Mouse (Mus musculus) embryonic facial prominence, embryonic 10.5 days (tissue): ENCODE results near the gene Slc36a4. TPM values are rescaled to one million over a fixed set of nuclear protein-coding genes. Genes with fewer than 3 reads are reported as not detected.

Experiments
- DNase-seq: peaks from one replicate; pipeline ENCODE4 v3.0.0-alpha.2; 2017; ENCODE audit warnings: low spot score
- H3K27ac ChIP-seq: fragments of 300-500 bp; sonication (generic); replicated peaks from 2 replicates; pipeline ENCODE4 v1.5.1; 2016; ENCODE audit warnings: mild to moderate bottlenecking
- H3K27me3 ChIP-seq: fragments of 300-500 bp; sonication (generic); replicated peaks from 2 replicates; pipeline ENCODE4 v1.6.1; 2016; ENCODE audit warnings: low read depth, mild to moderate bottlenecking; ENCODE audit not compliant: poor library complexity, severe bottlenecking
- H3K36me3 ChIP-seq: fragments of 300-500 bp; sonication (generic); replicated peaks from 2 replicates; pipeline ENCODE4 v1.6.1; 2016; ENCODE audit warnings: mild to moderate bottlenecking, moderate library complexity
- H3K4me1 ChIP-seq: fragments of 300-500 bp; sonication (generic); 2 replicates; pipeline ENCODE4 v1.6.1; 2016
- H3K4me3 ChIP-seq: fragments of 300-500 bp; sonication (generic); 2 replicates; pipeline ENCODE4 v1.5.1; 2016; ENCODE audit warnings: mild to moderate bottlenecking, moderate library complexity
- H3K9me3 ChIP-seq: fragments of 300-500 bp; sonication (generic); 2 replicates; pipeline ENCODE4 v1.6.1; 2016; ENCODE audit warnings: mild to moderate bottlenecking
- WGBS: fragments of 180-500 bp; shearing (Covaris S2); methylation state at CpG from one replicate; pipeline ENCODE4 v1.1.7; 2016; 5-methylcytosine and 5-hydroxymethylcytosine counted together
- polyA plus RNA-seq: library from polyadenylated mRNA; unstranded; fragments of >200 nt; fragmentation: Nextera tagmentation; extraction: Ambion mirVana; gene quantifications from 2 replicates; pipeline ENCODE4 v1.2.1, GENCODE M21; 2016

Slc36a4 gene
- 10.7 and 11.5 TPM in 2 replicates for polyA plus RNA-seq

DNA sequence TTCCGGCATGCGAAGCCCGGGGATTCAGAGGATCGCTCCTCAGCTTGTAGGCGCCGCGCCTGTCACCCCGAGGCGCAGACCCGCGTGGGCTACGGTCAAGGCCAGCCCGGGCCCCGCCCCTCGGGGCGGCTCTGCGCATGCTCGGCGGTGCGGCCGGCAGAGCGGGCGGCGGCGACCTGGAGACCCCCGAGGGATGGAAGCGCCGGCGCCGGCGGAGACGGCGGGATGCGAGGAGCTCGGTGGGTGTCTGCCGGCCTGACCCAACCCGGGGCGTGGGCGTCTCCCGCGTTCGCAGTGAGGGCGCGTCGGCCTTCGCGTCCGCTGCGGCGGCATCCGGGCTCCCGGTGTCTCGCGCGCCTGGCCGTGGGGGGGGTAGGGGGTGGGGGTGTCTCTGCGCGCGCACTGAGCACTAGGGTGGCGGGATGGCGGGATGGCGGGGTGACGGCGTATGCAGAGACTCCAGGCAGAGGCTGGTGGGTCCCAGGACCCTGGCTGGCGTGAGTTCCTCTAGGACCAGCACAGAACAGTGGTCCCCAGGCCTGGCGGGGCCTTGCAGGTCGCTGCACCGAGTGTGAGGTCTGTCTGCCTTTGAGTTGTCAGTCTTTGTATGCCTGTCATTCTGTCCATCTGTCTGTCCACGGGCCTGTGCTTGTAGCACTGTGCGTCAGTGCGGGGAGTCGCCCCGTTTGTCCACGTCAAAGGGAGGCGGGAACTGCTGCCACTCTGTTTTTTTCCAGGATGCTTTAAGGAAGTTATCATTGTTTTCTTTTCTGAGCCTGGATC is at the start of gene Slc36a4:
Slc36a4 (plus strand) TSS at position 140 of the 783 bp plus-strand sequence.
- H3K9me3 ChIP-seq, result no peaks in the 10 kb centered on the region
- peaks cover 17% of the 10 kb centered on the region for H3K27me3 ChIP-seq
- DNase-seq, result peak; percentile 84
- H3K27ac ChIP-seq, result peak within 1 kb of the TSS; percentile 92
- peaks cover 17% of the 10 kb centered on the region for H3K4me1 ChIP-seq
- under 1% methylated on average over 75 of the region's 75 CpGs for WGBS
- H3K4me3 ChIP-seq, result peak within 1 kb of the TSS; percentile 82
- H3K36me3 ChIP-seq, result no peaks in the 10 kb centered on the region

DNA sequence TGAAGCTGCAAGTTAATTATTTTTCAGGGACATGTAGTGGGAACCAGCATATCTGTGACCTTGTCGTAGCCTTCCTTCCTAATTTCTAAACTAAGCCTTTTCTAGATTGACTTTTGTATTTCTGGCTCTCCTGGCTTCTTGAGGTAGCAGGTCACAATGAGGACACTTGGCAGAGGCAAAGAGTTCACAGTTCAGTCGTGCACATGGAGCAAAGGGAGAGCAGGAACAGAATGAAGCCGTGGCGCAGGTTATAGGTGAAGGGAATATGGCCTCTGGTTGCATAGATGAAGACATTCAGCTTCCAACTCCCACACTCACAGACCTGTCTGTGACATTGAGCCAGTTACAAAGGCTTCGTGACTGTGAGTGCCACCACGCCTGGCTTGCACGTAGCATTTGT is 44.9 kb upstream of the Slc36a4 start:
- 88% methylated on average over 7 of the region's 7 CpGs for WGBS
- Histone ChIP-seq H3K4me3 (no peak overlapping the region), H3K27ac (no peak overlapping the region), H3K4me1 (no peaks in the 10 kb centered on the region), H3K36me3 (no peaks in the 10 kb centered on the region), H3K27me3 (no peaks in the 10 kb centered on the region), H3K9me3 (no peaks in the 10 kb centered on the region)
- no peak for DNase-seq

DNA sequence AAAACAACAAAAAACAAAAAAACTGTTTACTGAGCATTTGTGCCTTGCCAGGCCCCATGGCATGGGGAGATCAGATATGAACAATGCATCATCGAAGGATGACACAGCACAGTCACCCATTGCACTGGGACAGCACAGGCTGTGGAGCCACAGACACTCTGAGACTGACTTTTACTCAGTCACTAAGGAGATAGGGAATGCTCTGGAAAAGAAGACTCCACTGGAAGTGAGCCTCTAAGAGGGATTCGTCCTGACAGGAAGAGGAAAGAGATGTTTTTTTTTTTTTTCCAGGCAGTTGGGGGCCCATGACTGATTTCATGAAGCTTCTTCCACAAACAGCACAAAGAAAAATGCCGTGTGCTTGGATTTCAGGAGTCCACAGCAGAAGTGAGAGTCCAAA is 40.1 kb upstream of the Slc36a4 start:
- no peak for DNase-seq
- H3K27me3 ChIP-seq, result no peaks in the 10 kb centered on the region
- H3K27ac ChIP-seq, result no peak overlapping the region
- H3K4me1 ChIP-seq, result no peaks in the 10 kb centered on the region
- WGBS, result 71% methylated on average over 3 of the region's 3 CpGs
- H3K4me3 ChIP-seq, result no peak overlapping the region
- H3K9me3 ChIP-seq, result no peaks in the 10 kb centered on the region
- no peaks in the 10 kb centered on the region for H3K36me3 ChIP-seq

DNA sequence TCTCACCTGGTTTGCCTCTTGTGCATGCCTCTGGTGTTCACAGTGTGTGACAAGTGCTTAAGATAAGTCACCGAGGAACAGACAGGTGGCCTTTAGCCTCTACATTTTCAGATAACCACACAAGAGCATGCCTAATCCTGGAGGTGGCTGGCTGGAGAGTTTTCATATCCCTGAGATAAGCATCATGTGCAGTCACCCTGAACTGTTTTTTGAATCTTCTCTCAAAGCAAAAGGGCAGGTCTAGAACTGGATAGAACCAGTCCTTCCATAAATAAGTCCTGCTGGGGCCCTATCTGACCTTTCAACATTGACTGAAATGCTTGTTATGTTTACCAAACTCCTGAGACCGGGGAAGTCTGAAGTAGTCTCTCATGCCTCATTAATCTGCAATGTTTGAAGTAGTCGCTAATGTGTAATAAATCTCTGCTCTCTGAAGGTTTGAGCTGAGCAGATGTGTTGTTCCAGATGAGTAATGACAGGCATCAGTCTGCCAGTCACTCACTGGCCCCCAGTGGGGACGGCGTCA is 39.5 kb upstream of the Slc36a4 start:
- no peak overlapping the region for H3K27ac ChIP-seq
- no peak for DNase-seq
- H3K4me1 ChIP-seq, result no peaks in the 10 kb centered on the region
- no peak overlapping the region for H3K4me3 ChIP-seq
- no peaks in the 10 kb centered on the region for H3K9me3 ChIP-seq
- WGBS, result 52% methylated on average over 5 of the region's 5 CpGs
- H3K36me3 ChIP-seq, result no peaks in the 10 kb centered on the region
- H3K27me3 ChIP-seq, result no peaks in the 10 kb centered on the region

DNA sequence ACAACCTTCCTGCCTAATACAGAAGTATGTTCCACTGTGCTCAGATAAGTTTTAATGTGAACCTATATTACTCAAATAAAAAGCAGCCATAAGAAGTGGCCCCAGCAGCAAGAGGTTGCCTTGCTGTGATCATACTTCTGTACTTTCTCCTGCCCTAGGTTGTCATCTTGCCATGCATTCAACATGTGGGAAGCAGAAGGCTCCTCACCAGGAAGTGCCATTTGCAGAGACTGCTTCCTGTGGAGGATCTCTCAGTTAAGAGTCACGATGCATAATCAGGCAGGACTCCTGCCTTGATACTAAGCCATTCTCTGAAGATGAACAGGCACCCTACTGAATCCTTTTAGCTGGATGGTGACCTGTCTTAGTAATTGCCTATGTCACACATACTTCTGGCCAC is 37.3 kb upstream of the Slc36a4 start:
- H3K4me3 ChIP-seq, result no peak overlapping the region
- no peak overlapping the region for H3K27ac ChIP-seq
- no peak for DNase-seq
- 47% methylated on average over 1 of the region's 1 CpGs for WGBS
- H3K4me1 ChIP-seq, result no peaks in the 10 kb centered on the region
- H3K9me3 ChIP-seq, result no peaks in the 10 kb centered on the region
- H3K27me3 ChIP-seq, result no peaks in the 10 kb centered on the region
- H3K36me3 ChIP-seq, result no peaks in the 10 kb centered on the region

DNA sequence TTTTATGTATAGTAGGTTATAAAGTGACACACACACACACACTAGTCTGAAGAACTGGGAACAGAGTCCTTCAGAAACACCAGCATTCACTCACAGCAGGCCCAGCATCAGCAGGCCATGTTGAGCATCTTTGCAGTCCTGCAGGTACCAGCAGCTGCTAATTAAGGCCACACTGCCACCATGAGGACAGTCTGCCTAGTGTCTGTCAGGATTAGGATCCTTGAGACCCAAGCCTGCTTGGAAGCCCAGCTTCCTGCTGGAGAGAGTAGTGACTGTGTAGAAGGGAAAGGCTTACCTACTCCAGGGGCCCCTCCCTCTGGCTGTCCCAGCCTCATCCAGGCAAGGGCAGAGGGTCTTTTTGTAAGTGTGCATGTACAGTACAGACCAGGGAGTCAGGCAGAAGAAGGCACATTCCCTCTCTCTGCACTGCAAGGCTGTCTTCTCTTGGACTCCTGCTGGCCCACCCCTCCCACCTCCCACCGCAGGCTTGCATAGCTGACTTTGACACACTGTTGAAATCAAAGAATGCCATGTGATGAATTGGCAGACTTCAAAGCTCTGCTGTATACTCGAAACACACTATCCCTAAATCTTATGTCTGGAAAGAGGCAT is 27.6 kb upstream of the Slc36a4 start:
- Histone ChIP-seq H3K27ac (no peak overlapping the region; the same call in 1 of the 2 replicates), H3K9me3 (no peaks in the 10 kb centered on the region), H3K4me1 (no peaks in the 10 kb centered on the region), H3K36me3 (no peaks in the 10 kb centered on the region), H3K4me3 (no peak overlapping the region), H3K27me3 (no peaks in the 10 kb centered on the region)
- WGBS, result 59% methylated on average over 2 of the region's 2 CpGs
- DNase-seq, result peak; percentile 69

DNA sequence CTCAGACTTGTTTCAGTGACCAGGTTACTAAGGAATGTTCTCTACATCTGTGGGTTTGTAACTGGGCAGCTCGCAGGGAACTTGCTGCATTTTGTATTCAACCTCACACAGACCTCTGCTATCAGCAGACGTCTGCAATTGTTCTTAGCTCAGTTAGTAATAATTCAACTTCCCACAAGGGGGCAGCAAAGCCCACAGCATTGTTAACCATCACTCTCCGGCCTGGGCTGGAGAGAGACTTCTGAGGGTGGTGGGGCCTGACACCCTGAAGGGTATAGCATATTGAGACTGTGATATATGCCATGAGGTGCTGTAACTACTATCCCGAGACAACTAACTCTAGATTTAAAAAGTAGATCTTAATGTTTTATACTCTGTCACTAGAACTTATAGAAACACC is 24.3 kb upstream of the Slc36a4 start:
- H3K36me3 ChIP-seq, result no peaks in the 10 kb centered on the region
- H3K27ac ChIP-seq, result no peak overlapping the region
- no peaks in the 10 kb centered on the region for H3K4me1 ChIP-seq
- no peak overlapping the region for H3K4me3 ChIP-seq
- no peaks in the 10 kb centered on the region for H3K27me3 ChIP-seq
- 21% methylated on average over 4 of the region's 4 CpGs for WGBS
- no peaks in the 10 kb centered on the region for H3K9me3 ChIP-seq
- peak; percentile 70 for DNase-seq

DNA sequence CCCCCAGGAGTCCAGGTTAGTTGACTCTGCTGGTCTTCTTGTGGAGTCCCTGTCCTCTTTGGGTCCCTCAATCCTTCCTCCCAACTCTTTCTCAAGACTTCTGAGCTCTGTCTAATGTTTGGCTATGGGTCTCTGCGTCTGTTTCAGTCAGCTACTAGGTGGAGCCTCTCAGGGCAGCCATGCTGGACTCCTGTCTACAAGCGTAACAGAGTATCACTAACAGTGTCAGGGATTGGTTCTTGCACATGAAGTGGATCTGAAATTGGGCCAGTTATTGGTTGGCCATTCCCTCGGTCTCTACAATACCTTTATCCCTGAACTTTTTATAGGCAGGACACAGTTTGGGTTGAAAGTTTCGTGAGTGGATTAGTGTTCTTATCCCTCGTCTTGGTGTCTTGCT is 22.2 kb upstream of the Slc36a4 start:
- Histone ChIP-seq H3K27ac (no peak overlapping the region), H3K4me1 (no peaks in the 10 kb centered on the region), H3K4me3 (no peak overlapping the region), H3K9me3 (no peaks in the 10 kb centered on the region), H3K36me3 (no peaks in the 10 kb centered on the region), H3K27me3 (no peaks in the 10 kb centered on the region)
- 90% methylated on average over 5 of the region's 5 CpGs for WGBS
- no peak for DNase-seq

DNA sequence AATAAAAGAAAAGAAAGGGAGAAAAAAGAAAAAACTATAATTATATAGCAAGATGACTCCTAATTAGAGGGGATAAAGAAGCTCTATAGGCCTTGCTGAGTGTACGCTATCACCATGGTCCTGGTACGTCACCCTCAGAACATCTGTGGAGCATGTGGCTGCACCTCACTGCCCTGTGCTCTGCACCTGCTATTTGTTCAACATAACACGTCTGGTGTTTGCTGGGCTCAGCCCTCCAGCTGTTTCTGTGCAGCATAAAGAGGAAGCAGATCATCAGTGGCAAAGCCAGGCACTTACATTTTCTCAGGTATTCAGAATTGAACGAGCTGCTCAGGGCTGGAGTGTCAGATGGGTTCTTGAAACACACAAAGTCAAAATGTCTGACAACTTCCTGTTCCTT is 15.7 kb upstream of the Slc36a4 start:
- Histone ChIP-seq H3K36me3 (no peaks in the 10 kb centered on the region), H3K27me3 (no peaks in the 10 kb centered on the region), H3K4me1 (no peaks in the 10 kb centered on the region), H3K4me3 (no peak overlapping the region), H3K27ac (no peak overlapping the region), H3K9me3 (no peaks in the 10 kb centered on the region)
- DNase-seq, result no peak
- WGBS, result 72% methylated on average over 4 of the region's 4 CpGs

DNA sequence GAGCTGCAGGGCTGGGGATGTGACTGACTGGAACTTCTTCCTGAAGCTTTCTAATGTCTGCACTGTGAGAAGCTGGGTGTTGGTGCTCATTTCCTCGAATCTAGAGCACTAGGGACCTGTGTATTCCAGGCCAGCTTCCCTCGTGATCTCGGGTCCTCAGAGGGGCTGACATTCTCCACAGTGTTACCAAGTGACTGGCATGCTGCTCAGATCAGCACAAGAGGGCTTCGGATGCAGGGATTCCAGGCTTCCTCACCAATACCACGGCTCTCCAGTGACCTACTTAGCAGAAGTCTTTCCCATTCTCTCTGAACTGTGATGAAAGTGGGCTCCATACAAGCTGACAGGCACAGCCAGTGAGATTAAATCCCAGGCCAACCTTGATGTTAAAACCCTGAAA is 14.5 kb upstream of the Slc36a4 start:
- Histone ChIP-seq H3K27me3 (no peaks in the 10 kb centered on the region), H3K9me3 (no peaks in the 10 kb centered on the region), H3K4me3 (no peak overlapping the region), H3K27ac (no peak overlapping the region), H3K36me3 (no peaks in the 10 kb centered on the region), H3K4me1 (no peaks in the 10 kb centered on the region)
- DNase-seq, result no peak
- WGBS, result 61% methylated on average over 5 of the region's 5 CpGs

DNA sequence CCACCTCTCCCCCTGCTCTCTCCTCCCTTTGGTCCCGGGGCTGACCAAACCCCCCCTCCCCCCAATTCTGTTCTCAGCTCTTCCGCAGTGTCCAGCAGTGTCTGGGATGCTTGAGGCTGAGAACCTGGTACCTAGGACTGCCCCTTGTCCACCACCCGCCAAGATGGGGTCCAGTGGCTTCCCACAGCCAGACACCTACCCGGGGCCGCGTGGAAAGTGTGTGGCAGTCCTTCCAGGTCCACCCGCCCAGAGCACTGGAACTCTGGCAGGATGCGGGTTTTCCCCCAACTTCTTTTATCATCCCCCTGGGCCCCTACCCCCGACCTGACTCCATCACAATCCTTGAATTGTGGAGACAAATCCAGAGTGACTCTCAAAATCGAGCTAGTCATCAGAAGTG is 3.8 kb upstream of the Slc36a4 start:
- WGBS, result 77% methylated on average over 10 of the region's 10 CpGs
- Histone ChIP-seq H3K4me3 (no peak overlapping the region), H3K4me1 (peaks cover 11% of the 10 kb centered on the region), H3K27me3 (peaks cover 12% of the 10 kb centered on the region), H3K27ac (no peak overlapping the region), H3K9me3 (no peaks in the 10 kb centered on the region), H3K36me3 (no peaks in the 10 kb centered on the region)
- no peak for DNase-seq

DNA sequence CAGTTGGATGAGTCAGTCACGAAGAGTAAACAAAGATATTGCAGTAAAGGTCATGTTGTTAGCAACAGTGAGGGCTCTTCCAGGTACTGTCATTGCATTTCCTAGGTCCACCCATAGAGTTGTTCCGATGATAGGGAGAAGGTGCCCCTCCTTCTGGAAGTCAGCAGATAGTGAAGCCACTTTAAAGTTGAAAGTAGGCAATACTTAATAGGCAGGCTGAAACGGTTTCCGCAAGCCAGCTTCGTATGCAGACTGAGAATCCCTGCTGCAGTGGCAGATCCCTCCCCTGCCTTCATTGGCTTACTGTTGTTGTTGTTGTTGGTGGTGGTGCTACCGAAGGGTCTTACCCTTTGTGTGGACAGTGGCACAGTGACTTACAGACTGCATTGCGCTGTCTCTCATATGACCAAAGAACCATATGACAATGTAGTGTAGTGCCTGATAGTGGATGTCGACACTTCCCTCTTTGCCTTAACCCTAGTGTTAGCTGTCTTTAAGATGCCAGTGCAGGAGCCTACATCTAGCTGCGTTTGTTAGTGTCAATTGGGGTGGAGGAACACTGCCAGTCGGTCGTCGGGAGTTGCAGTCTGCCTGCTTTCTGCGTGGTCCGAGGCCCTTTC is 449 bp upstream of the Slc36a4 start:
- H3K27me3 ChIP-seq, result peaks cover 17% of the 10 kb centered on the region
- H3K9me3 ChIP-seq, result no peaks in the 10 kb centered on the region
- H3K36me3 ChIP-seq, result no peaks in the 10 kb centered on the region
- WGBS, result 17% methylated on average over 14 of the region's 14 CpGs
- peaks cover 17% of the 10 kb centered on the region for H3K4me1 ChIP-seq
- H3K4me3 ChIP-seq, result peak overlapping the region; percentile 82
- H3K27ac ChIP-seq, result peak overlapping the region; percentile 92
- DNase-seq, result no peak
